Mouse (Mus musculus): ENCODE measurements around the gene Jhy.

Jhy gene

DNA sequence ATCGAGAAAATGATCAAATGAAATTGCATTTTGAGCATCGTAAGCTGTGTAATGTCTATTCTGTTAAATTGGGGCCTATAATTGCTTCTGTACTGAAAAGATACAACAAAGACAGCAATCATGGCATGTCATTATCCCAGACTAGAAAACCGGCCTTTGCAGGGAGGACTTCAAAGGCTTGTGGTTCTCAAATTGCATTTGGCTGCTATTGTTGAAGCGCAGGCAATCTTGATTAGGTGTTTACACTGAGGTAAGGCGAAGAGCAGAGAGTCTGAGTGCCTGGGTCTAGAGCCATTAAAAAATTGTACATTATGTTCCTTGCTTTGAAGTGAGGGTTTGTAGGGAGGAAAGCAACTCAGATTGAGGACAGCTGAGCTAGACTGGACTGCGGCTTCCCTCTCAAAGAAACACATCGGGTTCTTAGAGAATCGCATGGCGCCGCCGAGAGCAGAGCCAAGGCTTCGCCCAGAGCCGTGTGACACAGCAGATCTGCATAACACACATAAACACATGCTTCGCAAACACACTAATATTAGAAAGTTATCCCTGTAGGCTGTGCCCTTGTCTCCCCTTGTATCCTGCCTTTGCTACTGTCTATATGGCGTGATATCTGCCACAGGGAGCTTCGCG lies 36.5 kb downstream of the Jhy start:
- DNase-seq (ENCODE audit: low spot score in 2 of 2): no peak

DNA sequence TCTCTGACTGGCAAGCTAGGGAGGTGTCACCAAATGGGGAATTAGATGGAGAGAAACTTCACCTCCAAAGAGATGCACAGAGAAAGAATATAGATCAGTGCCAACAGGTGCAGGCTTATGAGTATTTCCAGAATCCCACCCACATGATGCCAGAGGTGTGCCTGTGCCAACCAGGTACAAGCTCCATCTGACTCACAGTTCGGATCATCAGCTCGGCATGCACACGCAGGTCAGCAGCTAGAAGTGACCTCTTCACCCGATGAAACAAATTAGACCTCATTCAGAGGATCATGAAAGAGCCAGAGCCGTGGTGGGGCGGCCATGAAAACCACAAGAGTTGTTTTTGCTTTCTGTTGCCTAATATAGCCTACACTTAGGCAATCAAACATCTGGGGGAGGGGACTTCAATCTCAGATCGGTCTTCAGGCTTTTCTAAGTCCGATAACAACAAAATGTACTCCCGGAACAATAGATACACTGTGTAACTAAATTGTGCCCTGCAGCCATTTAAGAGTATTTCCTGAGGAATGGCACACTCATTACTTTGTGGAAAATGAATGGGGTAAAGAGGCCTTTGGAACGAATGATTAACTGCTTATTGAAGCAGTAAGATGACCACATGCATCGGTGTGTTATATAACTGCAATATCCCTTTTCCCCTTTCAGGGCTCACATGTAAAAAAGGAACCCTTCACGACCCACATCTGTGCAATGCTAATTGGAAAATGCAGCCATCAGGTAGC lies 45.9 kb downstream of the Jhy start:
- DNase-seq (ENCODE audit: low spot score in 2 of 2): no peak

DNA sequence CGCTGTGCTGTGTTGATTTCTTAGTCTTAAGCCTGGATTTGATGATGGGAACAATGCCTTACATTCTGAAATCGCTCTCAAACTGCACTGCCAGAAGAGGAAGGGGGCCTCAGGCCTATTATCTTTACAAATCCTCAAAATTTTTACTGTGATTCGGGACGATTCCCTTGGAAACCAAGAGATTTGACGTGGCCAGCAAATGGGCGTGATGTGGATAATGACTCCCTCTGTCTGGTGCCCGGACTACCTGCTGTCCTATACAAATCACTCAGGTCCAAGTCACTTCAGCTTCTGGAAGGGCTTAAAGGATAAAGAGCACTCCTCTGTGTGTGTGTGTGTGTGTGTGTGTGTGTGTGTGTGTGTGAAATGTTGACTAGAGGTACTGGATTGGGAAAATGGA lies 55.0 kb downstream of the Jhy start:
- DNase-seq (ENCODE audit: low spot score in 2 of 2): no peak

DNA sequence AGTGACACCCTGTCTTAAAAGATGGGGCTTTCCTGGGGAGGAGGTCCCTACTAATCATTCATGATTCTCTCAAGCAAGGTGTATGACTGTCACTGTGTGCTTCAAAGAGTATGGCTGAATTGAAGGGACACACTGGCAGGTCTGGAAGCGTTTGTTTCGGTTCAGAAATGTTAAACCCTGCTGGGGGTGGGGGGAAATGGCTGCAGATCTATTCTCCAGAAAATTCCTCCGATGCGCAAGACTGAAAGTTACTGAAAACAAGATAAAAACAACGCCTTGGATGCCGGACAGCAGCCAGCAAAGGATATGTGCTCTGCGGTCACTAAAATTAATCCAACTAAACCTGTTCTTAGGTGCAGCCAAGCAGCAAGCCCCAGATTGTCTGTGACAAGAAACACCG lies 55.5 kb downstream of the Jhy start:
- no peak for DNase-seq (ENCODE audit: low spot score in 2 of 2)

DNA sequence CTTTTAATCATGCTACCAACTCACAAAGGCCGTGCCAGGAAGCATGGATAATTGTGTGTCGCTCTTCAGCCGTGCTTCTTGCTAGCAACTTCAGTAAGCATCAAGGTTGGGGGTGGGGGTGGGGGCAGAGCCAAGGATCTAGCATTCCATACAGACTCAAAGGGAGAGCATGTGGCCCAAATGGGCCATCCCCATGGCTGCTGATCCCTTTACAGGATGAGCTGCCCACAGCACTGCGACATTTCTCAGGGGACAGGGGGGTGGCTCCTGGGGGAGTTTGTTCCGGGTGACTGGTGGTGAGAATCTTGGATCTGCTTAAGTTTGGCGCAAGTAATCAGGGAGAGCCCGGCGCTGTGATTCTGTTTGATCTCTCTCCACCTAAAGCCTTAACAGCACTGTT lies 56.5 kb downstream of the Jhy start:
- no peak for DNase-seq (ENCODE audit: low spot score in 2 of 2)

DNA sequence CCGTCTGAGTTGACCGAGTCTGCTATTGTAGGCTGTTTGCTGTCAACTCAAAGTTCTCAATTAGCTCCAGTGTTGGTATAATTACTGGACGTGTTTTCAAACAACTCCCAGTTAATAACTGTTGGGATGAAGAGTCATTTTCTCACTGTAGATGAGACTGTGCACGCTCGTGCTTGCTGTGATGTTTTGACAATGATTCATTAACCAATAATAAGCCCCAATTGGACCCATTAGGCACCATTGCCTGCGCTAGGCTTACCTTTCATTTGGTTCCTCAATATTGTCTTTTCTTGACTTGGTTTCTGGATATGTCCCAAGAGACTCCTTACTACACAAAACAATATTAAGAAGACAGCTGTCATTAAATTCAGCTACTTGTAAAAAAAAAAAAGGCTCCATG lies 71.5 kb downstream of the Jhy start:
- no peak for DNase-seq (ENCODE audit: low spot score in 2 of 2)

DNA sequence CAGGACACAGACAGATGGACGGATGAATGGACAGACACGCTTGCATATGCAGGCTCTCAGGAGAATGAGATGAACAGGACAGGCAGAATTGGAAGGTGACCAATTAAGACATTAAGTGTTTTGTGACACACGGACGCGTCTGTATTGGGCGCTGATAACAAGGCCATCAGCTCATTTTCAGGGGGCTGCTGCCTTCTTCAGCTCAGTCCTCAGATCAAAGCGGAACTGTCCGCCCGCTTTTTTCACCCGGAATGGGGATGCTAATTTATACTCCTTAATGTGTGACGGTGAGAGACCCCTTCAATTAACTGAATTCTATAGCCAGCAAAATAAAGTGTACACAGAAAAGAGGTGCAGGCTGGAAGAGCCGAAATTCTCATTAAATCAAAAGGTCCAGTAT lies 74.5 kb downstream of the Jhy start:
- no peak for DNase-seq (ENCODE audit: low spot score in 2 of 2)

DNA sequence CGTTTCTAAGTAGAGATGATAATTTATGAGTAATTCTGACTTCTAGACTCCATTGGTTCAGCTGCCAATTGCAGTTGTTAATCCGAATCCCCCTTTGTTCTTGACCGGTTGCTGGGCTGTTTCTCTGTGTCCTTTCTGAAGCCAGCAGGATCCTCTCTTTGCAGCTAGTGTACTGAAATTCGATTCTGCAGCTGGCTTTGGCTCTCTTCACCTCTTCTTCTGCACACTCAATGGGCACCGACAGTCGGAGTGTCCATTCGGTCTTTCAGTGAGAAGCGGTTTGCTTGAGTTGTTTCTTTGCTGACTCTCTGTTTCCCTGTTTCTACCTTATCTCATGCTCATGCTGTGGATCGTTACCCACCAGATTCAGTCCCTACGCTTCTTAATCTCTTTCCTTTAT lies 78.2 kb downstream of the Jhy start:
- DNase-seq (ENCODE audit: low spot score in 2 of 2): no peak

DNA sequence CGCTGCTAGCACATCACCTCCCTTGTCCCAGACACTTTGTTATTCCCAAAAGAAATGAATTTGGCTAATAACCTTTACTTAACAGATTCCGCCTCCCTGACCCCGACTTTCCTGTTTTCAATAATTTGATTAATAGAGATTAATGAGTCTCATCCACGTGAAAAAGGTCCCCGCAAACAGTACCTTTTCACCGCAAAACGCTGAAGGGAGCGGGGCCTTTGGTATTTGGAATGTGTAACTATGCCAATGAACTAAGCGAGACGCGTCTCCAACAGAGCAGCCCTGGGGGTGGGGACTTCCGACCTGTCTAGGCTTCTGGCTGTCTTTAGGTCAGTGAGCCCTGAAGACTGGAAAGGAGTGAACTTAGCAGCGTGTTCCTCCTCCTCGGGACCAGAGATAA lies 84.9 kb downstream of the Jhy start:
- no peak for DNase-seq (ENCODE audit: low spot score in 2 of 2)

DNA sequence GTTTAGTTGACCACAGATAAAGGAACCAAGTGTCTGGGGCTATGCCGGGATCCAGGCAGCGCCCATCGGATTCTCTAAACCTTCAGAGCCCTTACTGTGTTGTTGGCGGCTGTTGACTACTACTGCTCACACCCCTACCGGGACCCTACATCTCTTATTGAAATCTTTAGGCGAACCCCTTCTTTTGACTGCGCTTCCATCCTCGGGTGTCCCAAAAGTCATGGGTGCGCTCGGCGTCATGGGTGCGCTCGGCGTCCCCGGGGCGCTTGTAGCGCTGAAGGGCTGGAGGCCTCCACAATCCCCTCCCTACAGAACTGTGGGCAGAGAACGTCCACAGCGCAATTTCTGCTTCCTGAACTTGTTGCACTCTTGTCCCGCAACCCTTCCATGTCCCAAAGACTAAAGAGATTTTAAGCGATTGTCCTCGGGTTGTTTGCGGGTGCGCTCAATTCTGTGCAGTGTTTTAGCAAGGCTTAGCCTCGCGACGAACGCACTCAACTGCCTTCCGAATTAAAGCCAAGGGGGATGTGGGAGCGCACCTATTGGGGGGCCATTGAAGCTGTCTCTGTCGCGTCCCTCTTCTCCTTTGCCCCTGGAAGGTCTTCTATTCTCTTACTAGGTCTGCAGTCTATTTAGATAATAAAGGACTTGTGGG lies 85.5 kb downstream of the Jhy start:
- no peak for DNase-seq (ENCODE audit: low spot score in 2 of 2)

DNA sequence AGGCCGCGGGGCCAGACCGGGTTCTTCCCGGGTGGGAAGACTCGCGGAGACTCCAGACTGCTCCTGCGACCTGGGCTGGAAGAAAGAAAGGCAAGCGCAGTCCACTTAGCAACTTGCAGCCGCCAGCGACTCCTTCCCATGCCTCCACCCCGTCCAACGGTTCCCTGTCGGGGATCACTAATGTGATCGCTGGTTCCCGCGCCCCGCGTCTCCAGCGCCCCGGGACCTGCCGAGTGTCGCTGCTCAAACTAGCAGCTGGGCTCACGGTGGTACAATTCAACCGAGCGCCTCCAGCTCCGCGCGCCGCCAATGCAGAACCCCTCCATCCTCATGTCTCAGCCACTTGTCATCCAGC lies 86.1 kb downstream of the Jhy start:
- DNase-seq (ENCODE audit: low spot score in 2 of 2): no peak

DNA sequence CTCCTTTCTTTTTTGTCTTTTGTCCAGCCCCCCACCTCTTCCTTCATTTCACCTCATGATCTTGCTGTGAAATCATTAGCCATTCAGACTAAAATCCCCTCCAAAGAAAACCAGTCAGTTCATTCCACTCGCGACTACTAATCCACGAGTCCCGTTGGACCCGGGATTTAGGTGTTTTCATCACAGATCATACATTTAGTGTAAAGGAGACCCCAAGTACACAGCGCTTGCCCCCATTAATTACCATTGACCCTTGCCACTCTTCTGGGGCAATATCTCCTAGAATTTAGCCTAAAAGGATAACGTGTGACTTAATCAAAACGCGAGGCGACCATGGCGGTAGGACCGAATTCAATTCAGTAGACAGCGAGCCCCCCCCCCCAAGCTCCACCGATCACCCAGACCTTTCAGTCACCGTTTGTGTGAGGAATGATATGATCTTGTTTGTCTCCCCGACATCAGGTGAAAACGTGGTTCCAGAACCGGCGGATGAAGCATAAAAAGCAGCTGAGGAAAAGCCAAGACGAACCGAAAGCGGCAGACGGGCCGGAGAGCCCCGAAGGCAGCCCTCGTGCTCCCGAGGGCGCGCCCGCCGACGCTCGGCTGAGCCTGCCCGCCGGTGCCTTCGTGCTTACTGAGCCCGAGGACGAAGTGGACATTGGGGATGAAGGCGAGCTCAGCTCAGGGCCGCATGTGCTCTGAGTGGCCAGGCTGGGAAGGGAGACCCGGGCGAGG lies 86.6 kb downstream of the Jhy start:
- DNase-seq (ENCODE audit: low spot score in 2 of 2): no peak

DNA sequence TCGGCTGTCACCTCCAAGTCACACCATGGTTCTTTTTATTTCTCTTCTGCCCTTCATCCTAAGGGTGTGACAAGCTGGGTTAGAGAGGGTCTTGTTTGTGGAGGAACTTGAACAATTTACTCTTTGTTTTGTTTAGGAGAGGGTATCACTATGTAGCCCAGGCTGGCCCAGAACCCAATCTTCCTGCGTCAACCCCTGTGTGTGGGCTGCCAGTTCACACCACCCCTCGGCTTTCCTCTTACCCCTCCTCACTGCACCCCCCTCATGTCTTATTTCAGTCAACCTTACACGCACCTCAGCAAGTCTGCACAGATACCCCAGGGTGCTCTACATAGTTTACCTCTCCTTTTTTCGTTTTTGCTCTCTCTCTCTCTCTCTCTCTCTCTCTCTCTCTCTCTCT lies 87.2 kb downstream of the Jhy start:
- no peak for DNase-seq (ENCODE audit: low spot score in 2 of 2)

DNA sequence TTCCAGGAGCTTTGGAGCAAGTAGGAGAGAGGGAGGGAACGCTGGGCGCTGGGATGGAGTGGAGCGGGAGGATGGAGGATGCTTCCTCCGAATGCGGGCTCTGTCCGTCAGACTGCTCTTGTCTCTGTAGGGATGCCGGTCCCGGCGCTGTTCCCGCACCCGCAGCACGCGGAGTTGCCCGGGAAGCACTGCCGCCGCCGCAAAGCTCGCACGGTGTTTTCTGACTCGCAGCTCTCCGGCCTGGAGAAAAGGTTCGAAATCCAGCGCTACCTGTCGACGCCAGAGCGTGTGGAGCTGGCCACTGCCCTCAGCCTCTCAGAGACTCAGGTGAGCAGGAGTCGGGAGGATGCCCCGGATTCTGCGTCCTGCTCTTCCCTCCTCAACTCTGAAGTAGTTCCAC lies 87.8 kb downstream of the Jhy start:
- no peak for DNase-seq (ENCODE audit: low spot score in 2 of 2)

DNA sequence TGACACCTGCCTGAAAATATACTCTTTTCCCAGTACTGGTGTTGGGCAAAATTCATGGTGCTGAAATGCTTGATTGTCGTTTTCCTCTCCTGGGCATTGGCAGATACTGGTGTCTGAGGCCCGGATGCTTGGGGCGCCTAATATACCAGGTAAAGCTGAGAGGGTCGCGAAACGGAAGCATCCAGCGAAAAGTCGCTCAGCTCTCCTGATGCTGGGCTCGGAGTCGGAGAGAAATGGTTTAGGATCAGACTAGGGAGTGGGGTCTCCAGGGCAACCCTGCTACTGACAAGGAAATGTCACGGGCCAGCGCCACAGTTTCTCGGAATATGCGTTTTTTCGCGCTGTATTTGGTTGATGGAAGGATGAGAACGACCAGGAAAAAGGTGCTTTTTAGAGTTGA lies 88.5 kb downstream of the Jhy start:
- DNase-seq (ENCODE audit: low spot score in 2 of 2): no peak

DNA sequence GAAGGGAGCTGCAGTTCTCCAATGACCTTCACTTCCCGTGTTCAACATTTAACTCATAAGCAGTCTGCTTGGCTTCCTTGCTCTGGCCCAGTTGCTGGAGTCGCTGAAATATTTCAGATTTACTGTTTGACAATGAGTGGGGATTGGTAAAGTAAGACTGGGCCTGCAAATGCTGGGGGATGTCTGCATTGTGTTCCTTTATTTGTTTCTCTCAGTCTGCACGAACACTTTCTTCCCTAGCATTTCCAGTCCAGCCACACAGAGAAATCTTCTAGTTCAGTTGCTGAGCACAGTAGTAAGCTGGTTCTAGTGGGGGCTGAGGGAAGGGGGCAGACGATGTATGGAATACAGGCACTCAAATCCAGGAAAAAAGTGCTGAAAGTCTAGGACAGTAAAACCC lies 89.0 kb downstream of the Jhy start:
- DNase-seq (ENCODE audit: low spot score in 2 of 2): no peak

DNA sequence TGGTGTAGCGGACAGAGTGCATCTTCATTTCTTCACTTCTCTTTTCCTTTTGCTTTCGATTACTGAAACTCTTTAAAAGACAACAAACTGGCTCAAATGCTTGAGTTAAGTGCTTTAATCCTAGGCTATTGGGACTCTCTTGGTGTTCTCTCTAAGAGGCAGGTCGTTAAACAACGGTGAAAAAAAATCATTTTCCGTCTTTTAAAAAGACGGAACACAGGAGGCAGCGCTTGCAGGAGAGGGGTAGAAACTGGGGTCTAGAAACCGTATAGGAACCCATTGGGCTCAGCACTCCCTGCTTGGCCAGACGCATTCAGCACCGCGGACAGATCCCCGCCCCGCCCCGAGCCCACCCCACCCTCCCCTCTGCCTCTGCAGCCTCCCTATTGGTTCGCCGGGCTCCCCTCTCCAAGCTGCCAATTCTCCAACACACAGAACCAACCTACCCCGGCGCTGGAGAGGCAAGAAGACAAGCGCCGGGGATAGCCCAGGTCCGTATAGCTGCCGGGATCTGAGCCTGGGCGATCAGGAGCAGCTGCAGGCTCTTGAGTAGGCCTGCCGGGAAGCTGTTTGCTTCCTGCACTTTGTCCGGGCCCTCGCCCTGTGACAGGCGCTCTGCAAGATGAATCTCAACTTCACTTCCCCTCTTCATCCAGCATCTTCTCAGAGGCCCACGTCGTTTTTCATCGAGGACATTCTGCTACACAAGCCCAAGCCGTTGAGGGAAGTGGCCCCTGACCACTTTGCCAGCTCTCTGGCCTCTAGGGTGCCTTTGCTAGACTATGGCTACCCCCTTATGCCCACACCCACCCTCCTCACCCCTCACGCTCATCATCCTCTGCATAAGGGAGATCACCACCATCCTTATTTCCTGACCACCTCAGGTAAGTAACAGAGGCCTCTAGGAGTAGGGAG lies 90.1 kb downstream of the Jhy start, which contains the start of gene Bsx:
Gene Bsx (plus strand): TSS at position 572 of the 915 bp plus-strand sequence.
- no peak for DNase-seq (ENCODE audit: low spot score in 2 of 2)

DNA sequence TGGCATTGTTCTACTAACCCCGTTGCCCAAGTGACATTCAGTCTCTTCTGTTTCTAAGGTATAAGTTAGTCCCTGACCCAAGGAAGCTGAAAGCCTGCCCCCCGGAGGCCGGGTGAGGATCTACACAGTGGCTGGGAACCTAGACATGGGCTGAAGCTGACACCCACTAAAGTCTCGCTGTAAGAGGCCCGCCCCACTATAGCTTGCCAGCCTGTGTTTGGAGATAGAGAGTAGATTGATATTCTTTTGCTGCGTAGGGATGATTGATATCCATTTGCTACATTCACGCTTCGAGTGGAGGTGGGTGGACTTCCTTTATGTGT lies 91.8 kb downstream of the Jhy start:
- no peak for DNase-seq (ENCODE audit: low spot score in 2 of 2)

DNA sequence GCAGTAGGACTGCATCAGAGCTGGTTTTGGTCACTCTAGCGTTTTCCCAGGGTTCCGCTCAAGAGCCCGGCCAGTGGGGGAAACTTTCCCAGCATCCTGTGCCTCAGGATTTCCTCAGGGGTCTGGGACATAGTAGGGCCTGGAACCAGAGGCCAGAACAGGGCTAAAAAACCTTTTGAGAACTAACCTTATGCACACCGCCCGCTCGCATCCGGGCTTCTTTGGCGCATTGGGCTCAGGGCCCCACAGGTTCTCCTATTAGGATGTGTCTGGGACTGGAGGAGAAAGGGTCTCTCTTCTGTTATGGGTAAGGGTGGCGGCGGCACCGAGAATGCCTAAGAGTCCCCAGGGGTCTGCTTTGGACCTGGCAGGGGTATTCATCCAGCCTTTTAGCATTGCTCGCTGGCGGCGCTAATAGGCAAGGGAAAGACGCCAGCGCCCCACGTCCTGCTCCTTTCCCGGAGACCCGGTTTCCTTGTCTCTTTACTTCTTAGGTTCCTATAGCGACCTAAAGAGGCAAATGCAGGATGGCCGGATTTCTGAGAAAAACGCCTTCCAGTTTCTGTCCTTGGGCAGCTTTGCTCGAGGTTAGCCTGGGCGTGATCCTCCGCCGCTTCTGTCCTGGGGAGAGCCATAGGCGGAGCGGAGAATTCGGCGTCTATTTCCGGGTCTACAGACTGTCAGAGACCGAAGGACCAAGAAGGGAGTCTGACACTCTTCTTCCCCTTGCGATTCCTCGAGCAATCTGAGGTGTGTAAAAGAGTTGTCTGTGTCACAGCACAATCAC lies 92.4 kb downstream of the Jhy start:
- no peak for DNase-seq (ENCODE audit: low spot score in 2 of 2)

DNA sequence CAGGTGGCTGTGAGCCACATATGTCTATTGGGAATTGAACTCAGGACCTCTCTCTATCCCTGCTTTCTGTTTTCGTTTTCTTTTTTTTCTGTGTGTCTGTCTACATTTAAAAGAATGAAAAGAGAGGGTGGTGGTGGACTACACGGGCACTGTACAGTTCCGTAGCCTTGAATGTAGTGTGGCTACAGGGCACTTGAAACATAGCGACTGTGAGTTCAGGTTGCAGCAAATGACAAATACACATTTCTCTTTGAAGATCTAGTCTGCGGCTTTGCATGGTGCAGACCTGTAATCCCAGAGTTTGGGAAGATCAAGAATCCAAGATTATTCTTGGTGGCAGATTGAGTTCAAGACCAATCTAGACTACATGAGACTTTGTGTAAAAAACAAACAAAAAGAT lies 93.6 kb downstream of the Jhy start:
- DNase-seq (ENCODE audit: low spot score in 2 of 2): no peak

DNA sequence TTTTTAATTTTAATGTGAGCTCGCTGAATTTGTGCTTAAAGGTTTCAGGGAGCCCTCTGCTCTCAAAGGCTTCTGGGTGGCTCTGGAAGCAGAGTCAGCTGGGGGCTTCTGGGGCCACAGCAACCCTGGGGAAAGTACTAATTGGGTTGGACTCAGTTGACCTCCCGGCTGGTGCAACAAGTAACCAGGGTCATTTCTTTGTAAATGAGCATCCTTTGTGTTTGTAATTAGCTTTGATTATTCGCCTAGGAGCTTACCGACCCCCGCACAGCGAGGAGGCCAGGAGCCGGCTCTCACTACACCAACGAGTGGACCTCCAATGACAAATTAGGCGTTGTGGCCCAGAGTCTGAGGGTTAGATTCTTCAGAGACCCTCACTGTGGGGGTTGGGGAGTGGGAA lies 104.7 kb downstream of the Jhy start:
- no peak for DNase-seq (ENCODE audit: low spot score in 2 of 2)

Data from left cerebral cortex, adult 9 months (tissue).